Mouse (Mus musculus) heart, adult 2 months (tissue): Measurements from ENCODE around the gene Sde2.

Source experiments
- CTCF ChIP-seq: fragments of 200-600 bp; IDR thresholded peaks from 2 replicates; pipeline ENCODE4 v1.8.1; 2022; ENCODE audit warnings: antibody characterized with exemption, mild to moderate bottlenecking, moderate library complexity
- EP300 ChIP-seq: fragments of 200-500 bp; IDR thresholded peaks from 2 replicates; pipeline ENCODE4 v1.6.1; 2011; ENCODE audit warnings: low read depth, low read length, control low read depth; ENCODE audit not compliant: insufficient read depth

DNA sequence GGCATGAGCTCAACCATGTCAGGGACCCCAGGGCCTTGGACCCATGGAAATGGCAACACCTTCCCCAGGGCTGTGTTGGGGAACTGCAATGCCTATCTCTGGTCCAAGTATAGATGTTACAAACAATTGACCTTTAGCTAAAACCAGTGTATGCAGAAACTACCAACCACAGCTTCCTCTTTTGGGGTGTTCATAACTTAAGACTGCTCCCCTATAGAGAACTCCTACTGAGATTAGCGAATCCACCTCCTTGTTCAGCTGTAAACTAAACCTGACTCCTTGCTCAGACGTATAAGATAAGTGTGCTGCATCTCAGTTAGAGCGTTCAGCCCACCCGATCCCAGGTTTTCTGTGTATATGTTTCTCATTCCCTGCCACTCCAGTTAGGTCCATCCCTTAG, 24.3 kb upstream of the Sde2 start:
- TF ChIP-seq CTCF (no peak), EP300 (no peak)
